Mouse (Mus musculus) heart, embryonic 14.5 days (tissue): ENCODE measurements at regions not wholly inside any gene's neighbourhood (a gene's known extent, or its start where the extent isn't known, plus 50 kb on each side); places are given as distances from the start of the nearest gene placed in this dataset.

Source experiments
- ATAC-seq: fragments of 200-750 bp; cut with Nextera tagmentation; 2 replicates; pipeline ENCODE4 v1.8.0; 2017; ENCODE audit warnings: low read depth, moderate TSS enrichment; ENCODE audit not compliant: insufficient number of reproducible peaks, insufficient read depth, low FRiP score
- H3K27ac ChIP-seq, 2 experiments: fragments of 200-500 bp in 1 of 2; fragments of 300-500 bp in 1 of 2; sonication (generic) in 1 of 2; replicated peaks in 1 of 2; 2 replicates each; pipeline ENCODE4 v1.5.1; 2012 to 2014; ENCODE audit warnings: low read depth in 2 of 2, low read length in 2 of 2, control low read depth in 1 of 2, mild to moderate bottlenecking in 1 of 2, mixed read lengths in 1 of 2; ENCODE audit not compliant: control insufficient read depth in 1 of 2, insufficient read depth in 1 of 2
- H3K27me3 ChIP-seq: fragments of 300-500 bp; sonication (generic); 2 replicates; pipeline ENCODE4 v1.6.1; 2014; ENCODE audit warnings: mild to moderate bottlenecking, low read length, control low read depth; ENCODE audit not compliant: control insufficient read depth, insufficient read depth
- H3K36me3 ChIP-seq: fragments of 300-500 bp; sonication (generic); 2 replicates; pipeline ENCODE4 v1.6.1; 2014; ENCODE audit warnings: mild to moderate bottlenecking, control low read depth, low read length, mixed read lengths; ENCODE audit not compliant: control insufficient read depth, insufficient read depth
- H3K4me1 ChIP-seq, 2 experiments: fragments of 200-500 bp in 1 of 2; fragments of 300-500 bp in 1 of 2; sonication (generic) in 1 of 2; 2 replicates each; pipeline ENCODE4 v1.6.1; 2012 to 2014; ENCODE audit warnings: low read length in 2 of 2, control low read depth in 1 of 2, mixed read lengths in 1 of 2; ENCODE audit not compliant: control insufficient read depth in 2 of 2, insufficient read depth in 2 of 2
- H3K4me2 ChIP-seq: fragments of 300-500 bp; sonication (generic); 2 replicates; pipeline ENCODE4 v1.6.1; 2014; ENCODE audit warnings: mild to moderate bottlenecking, low read length
- H3K4me3 ChIP-seq, 2 experiments: fragments of 200-500 bp in 1 of 2; fragments of 300-500 bp in 1 of 2; sonication (generic) in 1 of 2; 2 replicates each; pipeline ENCODE4 v1.5.1; 2012 to 2014; ENCODE audit warnings: low read length in 2 of 2, mild to moderate bottlenecking in 2 of 2, control low read depth in 1 of 2, low read depth in 1 of 2, moderate library complexity in 1 of 2; ENCODE audit not compliant: control insufficient read depth in 1 of 2, insufficient read depth in 1 of 2
- H3K9ac ChIP-seq: fragments of 300-500 bp; sonication (generic); 2 replicates; pipeline ENCODE4 v1.6.1; 2014; ENCODE audit warnings: mild to moderate bottlenecking, low read length
- H3K9me3 ChIP-seq: fragments of 300-500 bp; sonication (generic); 2 replicates; pipeline ENCODE4 v1.6.1; 2016; ENCODE audit warnings: low read length, control low read depth; ENCODE audit not compliant: control insufficient read depth
- WGBS: fragments of 180-500 bp; shearing (Covaris S2); extraction: QIAGEN DNeasy Blood & Tissue Kit; methylation state at CpG from one replicate; pipeline ENCODE4 v1.1.7; 2014; 5-methylcytosine and 5-hydroxymethylcytosine counted together

- 81% methylated on average over 1 of the region's 1 CpGs for WGBS
Observed at GRCm38 (mm10) chr5:129397311-129397710, 103.7 kb upstream of the Sfswap start.

GRCm38 (mm10) chr5:129406259-129406658 lies 94.8 kb upstream of the Sfswap start:
- Histone ChIP-seq H3K36me3 (no peaks in the 10 kb centered on the region), H3K9ac (no peak overlapping the region), H3K9me3 (no peaks in the 10 kb centered on the region), H3K4me3 (no peak overlapping the region), H3K4me2 (no peak overlapping the region), H3K27me3 (no peaks in the 10 kb centered on the region), H3K27ac (no peak overlapping the region), H3K4me1 (peaks cover 2 to 6% of the 10 kb centered on the region in 2 experiments; a peak in 1 of 4 replicates)
- 49% methylated on average over 4 of the region's 4 CpGs for WGBS
- ATAC-seq: no peak

More at GRCm38 (mm10) chr5:129397311-129397710, 103.7 kb upstream of the Sfswap start:
- Histone ChIP-seq H3K27ac (no peak overlapping the region), H3K9ac (no peak overlapping the region), H3K9me3 (no peaks in the 10 kb centered on the region), H3K36me3 (no peaks in the 10 kb centered on the region), H3K27me3 (no peaks in the 10 kb centered on the region), H3K4me3 (no peak overlapping the region), H3K4me1 (no peaks in the 10 kb centered on the region), H3K4me2 (no peak overlapping the region)
- ATAC-seq: no peak

- no peak overlapping the region for H3K9ac ChIP-seq
- no peaks in the 10 kb centered on the region for H3K36me3 ChIP-seq
- no peak overlapping the region for H3K27ac ChIP-seq
- H3K27me3 ChIP-seq: no peaks in the 10 kb centered on the region
- no peaks in the 10 kb centered on the region for H3K9me3 ChIP-seq
- peaks cover 4 to 6% of the 10 kb centered on the region in 2 experiments; a peak in 1 of 4 replicates for H3K4me1 ChIP-seq
- WGBS: 59% methylated on average over 14 of the region's 14 CpGs
- no peak for ATAC-seq
- no peak overlapping the region for H3K4me2 ChIP-seq
- no peak overlapping the region for H3K4me3 ChIP-seq
Observed at GRCm38 (mm10) chr5:129409440-129410004, 91.5 kb upstream of the Sfswap start.

- 86% methylated on average over 6 of the region's 6 CpGs for WGBS
- no peak overlapping the region for H3K4me2 ChIP-seq
- no peak overlapping the region for H3K9ac ChIP-seq
- H3K36me3 ChIP-seq: no peaks in the 10 kb centered on the region
- peaks cover 15 to 17% of the 10 kb centered on the region in 2 experiments for H3K4me1 ChIP-seq
- H3K9me3 ChIP-seq: no peaks in the 10 kb centered on the region
- H3K27ac ChIP-seq: no peak overlapping the region
- no peak overlapping the region for H3K4me3 ChIP-seq
- no peaks in the 10 kb centered on the region for H3K27me3 ChIP-seq
- no peak for ATAC-seq
Observed at GRCm38 (mm10) chr5:129412161-129412560, 88.9 kb upstream of the Sfswap start.

- H3K4me3 ChIP-seq: peak overlapping the region; percentile 6 to 24
- H3K27me3 ChIP-seq: no peaks in the 10 kb centered on the region
- H3K9me3 ChIP-seq: no peaks in the 10 kb centered on the region
- no peaks in the 10 kb centered on the region for H3K36me3 ChIP-seq
- ATAC-seq: peak; percentile 77
- H3K4me2 ChIP-seq: peak overlapping the region; percentile 62
- peak overlapping the region; percentile 60 for H3K9ac ChIP-seq
- 14% methylated on average over 12 of the region's 12 CpGs for WGBS
- H3K4me1 ChIP-seq: peaks cover 10 to 13% of the 10 kb centered on the region in 2 experiments
- peak overlapping the region; percentile 65 to 66 for H3K27ac ChIP-seq
Observed at GRCm38 (mm10) chr5:129414960-129415706, 85.9 kb upstream of the Sfswap start.

- 18% methylated on average over 3 of the region's 3 CpGs for WGBS
- Histone ChIP-seq H3K4me2 (no peak overlapping the region), H3K4me3 (no peak overlapping the region), H3K27me3 (no peaks in the 10 kb centered on the region), H3K36me3 (no peaks in the 10 kb centered on the region), H3K9ac (no peak overlapping the region), H3K9me3 (no peaks in the 10 kb centered on the region), H3K4me1 (peaks cover 10 to 13% of the 10 kb centered on the region in 2 experiments), H3K27ac (no peak overlapping the region)
- no peak for ATAC-seq
Observed at GRCm38 (mm10) chr5:129416425-129416824, 84.6 kb upstream of the Sfswap start.

- H3K9ac ChIP-seq: no peak overlapping the region
- H3K27ac ChIP-seq: no peak overlapping the region
- H3K4me3 ChIP-seq: no peak overlapping the region
- H3K36me3 ChIP-seq: no peaks in the 10 kb centered on the region
- 57% methylated on average over 3 of the region's 3 CpGs for WGBS
- no peak overlapping the region for H3K4me2 ChIP-seq
- no peaks in the 10 kb centered on the region for H3K27me3 ChIP-seq
- no peaks in the 10 kb centered on the region for H3K9me3 ChIP-seq
- H3K4me1 ChIP-seq: peaks cover 10 to 13% of the 10 kb centered on the region in 2 experiments
- no peak for ATAC-seq
Observed at GRCm38 (mm10) chr5:129417516-129417915, 83.5 kb upstream of the Sfswap start.
